Mouse (Mus musculus) kidney, adult 11 months (tissue): ENCODE data around the gene Sdk2.

ENCODE experiments used
- DNase-seq: peaks from one replicate; pipeline ENCODE4 v3.0.0; 2022

Sdk2 gene

DNA sequence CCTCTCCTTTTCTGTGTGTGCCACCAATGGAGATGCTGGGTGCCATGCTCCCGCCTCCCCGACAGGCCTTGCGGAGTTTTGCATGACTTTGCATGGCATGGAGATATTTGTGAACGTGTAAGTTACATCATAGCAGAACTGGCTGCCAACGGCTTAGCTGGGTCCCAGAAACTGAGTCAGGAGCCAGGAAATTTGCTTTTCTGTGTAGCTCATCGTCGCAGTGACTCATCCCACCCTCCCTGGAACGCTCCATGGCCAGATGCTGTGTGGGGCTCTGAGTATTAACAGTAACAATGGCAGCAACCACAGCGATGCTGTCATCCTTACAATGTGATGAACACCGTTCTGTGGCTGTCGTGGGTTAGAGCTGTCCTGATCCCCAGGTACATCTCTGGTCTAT, 139.6 kb downstream of the Sdk2 start:
- no peak for DNase-seq

DNA sequence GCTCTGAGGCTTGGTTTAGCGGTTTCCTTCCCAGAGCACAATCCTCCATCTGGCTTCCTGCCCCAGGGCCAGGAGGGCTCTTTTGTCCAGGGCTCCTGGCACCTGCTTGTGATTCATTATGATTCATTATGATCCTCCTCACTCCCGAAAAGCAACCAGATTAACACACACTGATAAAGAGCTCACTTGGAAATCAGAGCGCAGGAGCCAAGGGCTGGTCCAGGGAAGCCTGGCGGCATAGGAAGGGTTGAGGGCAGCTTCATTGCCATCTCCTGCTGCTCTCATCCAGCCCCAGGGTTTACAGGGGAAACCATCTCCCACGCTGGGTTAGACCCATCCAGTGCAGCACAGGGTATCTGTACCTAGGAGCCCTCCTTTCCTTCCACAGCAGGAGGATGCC, 143.7 kb downstream of the Sdk2 start:
- no peak for DNase-seq

DNA sequence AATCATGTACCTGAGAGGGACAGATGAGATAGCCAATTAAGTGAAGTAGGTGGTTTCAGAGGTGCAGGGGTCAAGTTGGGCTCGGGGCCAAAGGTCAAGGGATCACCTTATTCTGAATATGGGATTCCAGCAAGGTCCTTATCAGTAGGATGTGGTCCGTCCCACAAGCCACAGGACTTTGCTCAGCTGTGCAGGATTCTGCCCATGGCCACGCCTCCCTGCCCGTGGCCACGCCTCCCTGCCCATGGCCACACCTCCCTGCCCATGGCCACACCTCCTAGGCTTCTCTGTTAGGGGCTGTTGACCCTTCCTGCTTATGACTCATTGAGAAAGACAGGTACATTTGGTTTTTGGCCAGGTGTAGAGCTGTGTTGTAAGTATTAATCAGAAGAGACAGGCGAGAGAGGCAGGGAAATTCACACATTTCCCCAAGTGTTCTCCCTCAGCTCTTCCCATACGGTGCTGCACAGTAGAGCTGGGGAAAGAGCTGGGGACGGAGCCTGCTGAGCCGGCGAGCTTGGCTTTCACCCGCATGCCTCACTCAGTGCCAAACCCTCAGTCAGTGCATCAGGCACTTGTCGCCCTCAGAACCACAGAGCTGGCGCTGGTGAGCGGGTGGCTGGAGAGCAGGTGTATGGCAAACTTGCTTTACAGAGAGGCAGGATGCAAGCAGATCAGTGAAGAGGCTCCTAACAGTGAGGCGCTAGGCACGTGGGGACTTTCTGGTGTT, 163.6 kb downstream of the Sdk2 start:
- DNase-seq = no peak

DNA sequence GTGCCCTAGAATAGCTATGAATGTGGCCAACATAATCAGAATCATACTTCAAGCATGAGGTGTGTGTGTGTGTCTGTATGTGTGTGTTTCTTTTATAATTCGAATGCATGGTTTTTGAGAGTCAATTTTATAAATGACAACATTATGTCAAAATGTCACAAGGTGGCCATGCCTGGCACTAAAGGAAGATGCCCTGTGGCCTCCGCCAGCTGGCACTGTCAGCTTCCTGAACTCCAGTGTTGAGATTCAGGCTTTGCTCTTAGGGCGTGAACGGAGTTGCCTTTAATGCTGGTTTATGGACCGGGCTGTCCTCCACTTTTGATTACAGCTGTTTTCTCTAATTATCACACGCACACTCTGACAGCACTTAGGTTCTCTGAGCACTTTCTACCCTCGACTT, 164.9 kb downstream of the Sdk2 start:
- DNase-seq = no peak

DNA sequence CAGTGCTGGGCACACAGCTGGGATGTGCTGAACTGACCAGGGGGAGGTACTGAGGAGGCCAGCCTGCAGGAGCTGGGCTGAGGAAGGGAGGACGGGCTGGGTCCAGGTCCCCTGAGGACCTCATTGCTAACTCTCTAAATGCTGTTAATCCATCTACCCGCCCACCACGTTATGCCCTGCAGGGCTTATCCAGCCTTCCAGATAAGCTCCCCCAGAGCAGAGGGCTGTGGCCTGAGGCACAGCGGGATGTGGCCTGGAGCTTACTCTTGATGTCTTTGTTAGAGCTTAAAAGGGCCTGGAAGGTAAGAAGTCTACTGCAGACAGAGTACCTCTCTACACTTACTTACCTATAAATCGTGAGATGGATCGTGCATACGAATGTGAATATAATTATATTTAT, 168.2 kb downstream of the Sdk2 start:
- DNase-seq = no peak

DNA sequence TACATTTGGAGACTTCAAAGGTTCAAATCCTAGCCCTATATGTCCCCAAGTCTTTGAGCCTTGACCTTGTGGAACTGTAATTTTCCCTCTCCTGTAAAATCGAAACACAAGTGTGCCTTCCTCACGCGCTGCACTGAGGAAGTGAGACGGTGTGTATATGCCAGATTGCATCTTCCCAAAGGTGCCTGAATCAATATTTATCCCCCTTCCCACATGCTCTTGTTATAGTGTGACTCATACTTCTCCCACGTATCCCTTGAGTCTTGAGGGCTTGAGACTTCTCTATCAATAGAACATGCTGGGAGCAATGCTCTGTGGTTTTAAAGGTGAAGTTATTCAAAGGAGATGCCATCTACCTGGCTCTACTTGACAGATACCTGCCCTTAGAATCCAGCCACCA, 170.8 kb downstream of the Sdk2 start:
- no peak for DNase-seq

DNA sequence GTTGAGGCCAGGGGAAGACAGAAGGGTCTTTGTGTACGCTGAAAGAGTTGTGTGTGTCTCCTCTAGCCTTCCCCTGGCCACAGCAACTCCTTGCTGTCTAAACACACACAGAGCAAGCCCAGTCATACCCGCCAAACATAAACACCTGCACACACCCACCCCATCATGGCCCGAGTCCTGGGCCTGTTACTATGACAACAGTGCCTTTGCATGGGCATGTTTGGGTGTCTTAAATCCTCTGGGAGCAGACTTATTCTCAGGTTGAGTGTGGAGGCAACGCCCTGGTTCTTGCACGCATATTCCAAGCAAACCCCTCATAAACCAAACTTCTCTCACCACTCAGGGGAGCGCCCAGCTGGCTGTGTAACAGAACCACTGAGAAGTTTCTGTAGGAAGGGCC, 173.9 kb downstream of the Sdk2 start:
- no peak for DNase-seq

DNA sequence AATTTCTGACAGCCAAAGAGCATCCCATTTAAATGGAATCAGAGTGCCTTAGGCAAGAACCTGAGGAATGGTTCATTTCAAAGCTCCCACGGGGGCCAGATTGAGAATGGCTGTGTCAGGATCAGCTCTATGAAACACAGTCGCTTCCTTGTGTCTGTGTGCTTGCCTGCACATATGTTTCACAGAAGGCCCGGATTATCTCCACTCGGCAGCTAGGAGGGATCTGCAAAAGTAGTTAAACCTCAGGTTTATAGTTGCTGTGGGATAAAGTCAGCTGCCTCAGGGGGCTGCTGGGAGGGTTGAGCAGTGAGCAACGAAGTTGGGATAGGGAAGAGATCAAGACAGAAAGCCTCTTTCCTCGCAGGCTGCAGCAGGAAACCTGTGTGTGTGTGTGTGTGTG, 174.8 kb downstream of the Sdk2 start:
- DNase-seq = no peak

DNA sequence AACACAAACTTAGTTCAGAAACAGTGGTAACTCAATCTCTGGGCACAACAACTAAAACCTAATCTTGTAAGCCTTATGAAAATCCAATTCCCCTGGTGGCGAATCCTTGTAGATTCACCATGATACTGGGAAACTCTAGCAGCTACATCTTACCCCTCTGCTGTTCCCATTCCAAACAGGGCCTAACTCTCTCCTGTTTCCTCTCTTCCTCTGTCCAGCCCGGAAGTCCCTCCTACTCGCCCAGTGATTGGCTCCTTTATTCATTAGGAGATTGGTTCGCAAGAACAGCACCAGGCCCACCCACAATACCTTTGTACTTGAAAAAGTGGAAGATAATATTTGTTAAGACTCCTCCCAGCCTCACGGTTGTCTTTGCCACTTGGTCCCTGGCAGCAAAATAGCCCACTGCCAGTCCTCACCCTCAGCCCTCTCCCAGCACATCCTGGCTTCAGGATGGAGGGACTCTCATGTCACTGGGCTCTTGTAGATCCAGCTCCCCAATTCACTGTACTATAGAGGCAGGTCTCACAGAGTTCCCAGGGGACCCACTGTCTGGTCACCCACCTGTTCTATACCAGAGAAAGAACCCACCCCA, 178.6 kb downstream of the Sdk2 start:
- no peak for DNase-seq

DNA sequence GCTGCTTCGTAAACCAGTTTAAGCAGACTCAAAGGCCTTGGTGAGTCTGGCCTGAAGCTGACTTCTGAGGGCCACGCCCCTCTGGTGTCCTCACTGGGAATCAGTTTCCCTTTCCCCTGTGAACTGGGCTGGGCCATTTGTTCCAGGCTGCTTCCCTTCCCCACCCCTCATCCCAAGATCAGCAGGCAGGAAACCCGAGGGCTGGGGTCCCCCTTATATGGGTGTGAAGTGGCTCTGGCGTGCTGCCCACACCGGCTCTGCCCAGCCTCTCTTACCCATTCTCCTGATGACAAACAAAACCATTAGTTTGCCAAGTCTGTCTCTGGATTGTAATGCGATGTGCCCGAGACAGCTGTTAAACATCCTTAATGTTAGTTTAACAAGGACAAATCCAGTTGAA, 180.5 kb downstream of the Sdk2 start:
- no peak for DNase-seq

DNA sequence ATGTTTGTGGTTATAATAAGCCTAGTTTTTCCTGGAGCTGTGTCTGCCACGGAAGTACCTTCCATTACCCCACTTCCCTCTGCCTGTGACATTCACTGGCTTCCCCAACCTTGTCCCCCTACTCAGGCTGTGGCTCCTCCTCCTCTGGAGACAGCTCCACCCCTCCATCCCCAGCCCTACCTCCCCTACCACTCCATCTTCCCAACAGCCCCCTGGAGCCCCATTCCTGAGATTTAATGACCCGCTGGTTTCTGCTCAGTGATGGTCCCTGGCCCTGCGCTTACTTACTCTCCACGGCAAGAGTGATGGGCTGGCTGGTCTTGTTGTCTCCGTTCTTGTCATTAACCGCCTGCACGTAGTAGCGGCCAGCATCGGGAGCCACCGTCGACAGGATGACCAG, 181.9 kb downstream of the Sdk2 start:
- DNase-seq = no peak

DNA sequence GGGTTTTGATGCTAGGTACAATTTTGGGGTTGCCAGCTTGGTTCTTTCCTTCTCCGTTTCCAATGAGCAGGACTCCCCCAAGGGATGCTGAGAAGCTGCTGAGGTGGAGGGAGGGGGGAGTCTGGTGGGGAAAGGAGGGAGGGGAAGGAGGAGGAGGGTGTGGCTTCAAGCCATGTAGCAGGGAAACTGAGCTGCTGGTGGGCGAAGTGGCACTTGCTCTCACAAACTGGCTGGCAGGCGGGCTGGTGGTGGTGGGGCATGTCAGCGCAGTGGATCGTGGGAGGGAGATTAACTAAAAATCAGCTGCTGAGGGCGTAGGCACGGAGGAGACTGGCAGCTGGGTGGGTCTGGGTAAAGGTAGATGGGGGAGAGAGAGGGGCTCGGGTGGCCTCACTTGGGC, 183.8 kb downstream of the Sdk2 start:
- no peak for DNase-seq

DNA sequence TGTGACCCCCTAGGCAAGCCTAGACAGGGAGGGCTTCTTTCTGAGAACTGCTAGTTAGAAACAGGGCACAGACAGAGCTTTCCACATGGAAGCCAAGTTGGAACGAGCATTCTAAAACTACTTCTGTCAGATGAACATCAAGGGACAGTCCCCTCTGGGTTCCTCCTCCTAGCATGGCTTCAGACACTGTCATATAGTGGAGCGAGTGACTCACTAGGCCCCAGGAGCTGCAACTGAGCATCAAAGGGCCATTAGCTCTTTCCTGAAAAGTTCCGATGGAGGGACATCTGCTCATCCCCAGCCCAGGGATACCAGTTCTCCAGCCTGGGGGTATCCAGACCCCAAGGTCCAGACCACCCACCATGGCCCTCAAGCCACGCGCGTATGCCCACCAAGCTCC, 185.0 kb downstream of the Sdk2 start:
- DNase-seq = no peak

DNA sequence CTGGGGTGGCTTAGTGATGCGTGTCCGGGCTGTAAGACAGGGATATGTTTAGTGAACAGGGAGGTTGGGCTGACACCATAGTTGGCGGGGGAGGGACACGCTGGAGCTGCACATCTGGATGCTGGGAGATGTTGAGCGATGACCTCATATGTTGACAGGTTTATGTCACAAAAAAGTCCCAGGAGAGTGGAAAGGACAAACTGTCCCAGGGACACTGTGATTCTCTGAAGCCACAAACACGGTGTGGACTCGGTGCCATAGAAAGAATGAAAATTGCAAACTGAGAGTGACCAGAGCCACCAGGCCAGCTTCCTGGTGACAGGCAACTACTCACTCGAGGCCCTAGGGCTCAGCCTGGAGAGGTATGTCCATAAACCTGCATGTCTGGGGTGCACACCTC, 199.8 kb downstream of the Sdk2 start:
- no peak for DNase-seq

DNA sequence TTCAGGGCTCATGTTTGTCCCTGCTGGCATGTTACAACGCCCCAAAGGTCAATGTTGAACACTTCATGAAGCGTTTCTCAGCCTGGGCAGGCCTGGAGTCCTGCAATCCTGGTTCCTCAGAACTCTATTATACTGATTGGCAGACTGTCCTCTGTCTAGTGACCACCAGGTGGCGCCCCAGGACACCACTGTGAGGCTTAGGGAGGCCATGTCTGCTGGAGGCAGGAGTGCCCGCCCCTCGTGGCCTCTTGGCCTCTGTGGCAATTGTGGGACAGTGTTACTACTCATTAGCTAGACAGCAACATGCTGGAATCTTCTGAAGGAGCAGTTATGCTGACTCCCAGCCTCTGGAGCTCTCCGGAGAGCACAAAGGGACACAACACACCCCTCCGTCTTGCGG, 201.2 kb downstream of the Sdk2 start:
- DNase-seq = peak; percentile 80

DNA sequence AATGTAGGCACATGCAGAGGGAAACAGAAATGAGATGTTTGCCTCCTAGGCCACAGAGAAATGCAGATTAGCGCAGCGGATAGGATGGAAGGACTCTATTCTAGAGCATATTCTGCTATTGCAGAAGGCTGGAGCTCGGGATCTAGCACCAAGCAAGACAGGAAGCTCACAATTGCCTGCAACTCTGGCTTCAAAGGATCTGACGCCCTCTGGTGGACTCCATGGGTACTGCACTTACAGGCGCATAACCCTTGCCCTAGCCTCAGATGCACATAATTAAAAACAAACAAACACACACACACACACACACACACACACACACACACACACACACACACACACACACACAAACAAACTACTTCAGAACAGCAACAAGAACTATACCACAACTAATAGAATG, 203.4 kb downstream of the Sdk2 start:
- no peak for DNase-seq

DNA sequence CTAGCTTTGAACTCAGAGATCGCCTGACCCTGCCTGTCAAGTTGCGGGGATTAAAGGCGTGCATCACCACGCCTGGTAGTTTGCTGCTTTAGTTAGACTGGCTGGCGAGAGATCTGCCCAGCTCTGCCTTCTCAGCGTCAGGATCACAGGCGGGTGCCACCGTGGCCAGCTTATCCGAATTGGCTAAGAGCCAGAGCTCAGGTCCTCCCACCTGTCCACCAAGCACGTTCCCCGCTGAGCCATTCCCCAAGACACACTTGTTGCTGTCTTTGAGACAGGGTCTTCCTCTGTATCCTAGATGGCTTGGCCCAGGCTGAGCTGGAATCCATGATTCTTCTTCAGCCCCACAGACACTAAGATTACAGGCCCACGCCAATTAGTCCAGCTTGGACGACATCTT, 211.2 kb downstream of the Sdk2 start:
- no peak for DNase-seq

DNA sequence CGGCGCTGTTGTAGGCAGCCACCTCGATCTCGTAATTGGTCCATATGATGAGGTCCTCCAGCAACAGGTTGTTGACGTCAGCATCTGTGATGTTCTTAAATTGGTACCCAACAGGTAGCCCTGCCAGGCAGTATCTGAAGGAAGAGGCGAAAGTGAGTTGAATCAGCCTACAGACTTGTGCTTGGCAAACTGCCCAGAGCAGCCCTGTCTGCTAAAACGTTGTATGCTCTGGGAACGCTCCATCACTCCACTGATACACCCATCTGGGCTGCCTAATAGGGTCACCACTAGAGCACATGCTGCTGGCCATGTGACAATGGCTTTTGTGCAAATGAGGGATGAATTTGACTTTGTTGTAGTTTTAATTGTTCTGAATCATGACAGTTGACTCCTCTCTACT, 215.1 kb downstream of the Sdk2 start:
- DNase-seq = no peak

DNA sequence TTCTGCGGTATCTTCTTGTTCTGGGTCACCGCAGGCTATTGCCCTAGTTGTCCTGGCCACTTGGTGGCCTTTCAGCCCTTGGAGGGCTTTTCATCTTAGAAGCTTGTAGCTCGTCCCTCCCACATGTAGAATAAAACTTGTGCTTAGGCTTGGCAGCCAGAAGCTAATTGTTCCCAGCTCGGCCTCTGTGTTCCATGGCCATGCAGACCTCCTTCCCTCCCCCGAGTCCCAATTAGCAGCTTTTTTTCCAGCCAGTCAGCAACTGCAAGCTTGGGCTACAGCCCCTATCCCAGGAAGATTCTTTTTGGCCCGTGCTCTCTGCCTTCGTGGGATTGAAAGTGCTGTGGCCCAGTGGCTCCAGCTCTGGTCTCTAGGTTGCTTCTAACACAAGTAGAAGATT, 217.5 kb downstream of the Sdk2 start:
- no peak for DNase-seq

DNA sequence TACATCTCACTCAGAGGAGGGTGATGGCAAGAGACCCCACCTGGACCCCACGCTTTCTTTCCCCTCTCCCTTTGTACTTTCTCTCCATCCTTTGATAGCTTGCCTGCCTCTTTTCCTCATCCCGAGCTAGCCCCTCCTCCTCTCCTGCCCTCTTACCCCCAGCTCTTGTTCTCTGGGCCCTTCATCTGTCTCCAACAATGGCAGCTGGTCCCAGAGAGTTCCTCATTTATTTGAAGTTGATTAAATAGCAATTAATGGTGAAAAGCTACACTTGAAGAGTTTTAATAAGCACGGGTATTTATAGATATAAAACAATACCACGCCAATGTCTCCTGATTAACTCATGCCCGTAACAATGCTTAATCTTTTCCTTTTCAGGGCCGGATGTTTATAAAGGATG, 222.9 kb downstream of the Sdk2 start:
- DNase-seq = no peak

DNA sequence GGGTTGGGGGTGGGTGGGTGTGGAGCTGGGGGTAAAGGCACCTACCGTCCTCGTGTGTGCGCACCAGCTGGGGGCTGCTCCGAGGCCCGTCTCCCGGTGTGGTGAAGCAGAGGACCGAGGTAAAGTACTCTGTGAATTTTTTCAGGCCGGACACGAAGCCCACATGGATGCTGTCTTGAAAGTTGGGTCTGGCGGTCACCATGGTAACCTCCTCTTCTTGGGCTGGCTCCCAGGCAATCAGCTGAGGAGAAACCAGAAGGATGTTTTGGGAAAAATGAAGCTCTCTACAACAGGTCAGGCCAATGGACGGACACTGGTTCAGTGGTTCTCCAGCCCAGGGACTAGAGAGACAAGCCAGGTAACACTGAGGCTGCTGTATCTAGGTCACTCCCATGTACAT, 224.0 kb downstream of the Sdk2 start:
- DNase-seq = no peak

DNA sequence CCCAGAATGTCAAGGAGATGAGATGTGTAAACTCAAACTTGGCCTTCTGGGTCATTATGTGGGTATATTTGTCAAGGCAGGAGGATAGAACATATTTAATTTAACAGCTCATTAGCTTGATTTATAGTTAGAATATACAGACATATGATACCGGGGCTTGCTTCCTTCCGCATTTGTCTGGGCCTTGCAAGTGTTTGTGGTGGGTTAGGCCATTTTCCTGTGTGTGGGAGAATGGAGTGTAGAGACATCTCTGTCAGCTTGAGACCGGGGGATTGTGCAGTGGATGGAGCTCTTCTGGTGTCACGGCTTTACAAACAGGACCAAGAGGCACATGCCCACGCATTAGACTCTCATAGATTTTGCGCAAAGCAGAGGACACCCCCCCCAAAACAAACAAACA, 235.2 kb downstream of the Sdk2 start:
- DNase-seq = no peak

DNA sequence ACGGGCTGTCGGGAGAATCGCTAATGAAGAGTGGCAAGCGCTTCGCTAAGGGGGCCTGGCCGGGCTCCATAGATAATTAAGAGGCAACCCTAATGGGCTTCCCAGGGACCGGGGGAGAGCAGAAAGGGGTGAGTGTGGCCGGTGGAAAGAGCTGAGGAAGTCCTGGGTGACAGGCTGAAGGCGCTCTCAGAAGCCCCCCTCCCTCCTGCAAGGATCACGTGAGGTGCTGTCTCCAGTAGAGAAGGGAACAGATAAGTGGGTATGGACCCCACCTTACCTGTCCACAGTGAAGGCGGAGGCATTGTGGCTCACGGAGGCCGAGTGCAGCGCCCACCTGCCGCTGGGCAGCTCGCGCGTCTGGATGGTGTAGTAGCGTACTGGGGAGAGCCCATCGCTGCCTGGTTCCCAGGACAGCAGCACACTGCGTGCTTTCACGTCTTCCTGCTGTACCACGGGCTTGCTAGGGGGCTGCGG, 238.7 kb downstream of the Sdk2 start:
- DNase-seq = no peak

DNA sequence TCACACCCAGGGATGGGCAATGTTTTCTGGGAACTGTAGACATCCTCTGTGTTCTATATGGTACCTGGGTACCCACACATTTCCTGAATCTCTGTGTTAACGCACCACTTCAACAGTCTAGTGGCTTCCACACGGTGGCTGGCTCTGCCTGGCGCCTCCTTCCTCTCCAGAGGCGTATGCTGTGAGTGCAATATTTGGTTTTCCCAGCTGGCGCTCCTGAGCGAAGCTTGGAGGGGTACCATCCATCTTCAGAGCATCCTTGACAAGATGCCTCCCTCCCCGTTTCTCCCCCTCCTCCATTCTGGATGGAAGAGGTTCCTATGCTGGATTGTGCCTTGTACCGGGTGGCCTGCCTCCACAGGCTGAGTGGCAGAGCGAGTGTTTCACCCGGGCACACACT, 246.8 kb downstream of the Sdk2 start:
- no peak for DNase-seq

DNA sequence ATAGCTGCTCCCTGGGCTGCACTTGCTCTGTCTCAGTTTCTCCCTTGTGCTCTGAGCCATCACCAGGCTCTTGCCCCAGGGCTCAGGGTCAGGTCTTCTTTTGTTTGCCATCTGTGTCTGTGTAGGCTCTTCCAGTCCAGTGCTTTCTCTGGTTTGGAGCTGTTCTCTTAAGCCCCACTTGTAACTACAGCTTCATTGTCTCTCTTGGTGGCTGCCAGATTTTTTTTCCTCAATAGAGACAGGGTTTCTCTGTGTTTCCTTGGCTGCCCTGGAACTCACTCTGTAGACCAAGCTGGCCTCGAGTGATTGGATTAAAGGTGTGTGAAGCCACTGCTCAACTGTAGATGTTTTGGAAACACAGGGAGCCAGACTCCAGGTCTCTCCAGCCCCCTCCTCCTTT, 247.8 kb downstream of the Sdk2 start:
- no peak for DNase-seq
